Mouse (Mus musculus) T-cell, adult 66 days (primary cell): ENCODE data around the gene Nell2. TPM values are rescaled to one million over a fixed set of nuclear protein-coding genes. Genes with fewer than 3 reads are reported as not detected.

Experiments used
- total RNA-seq, 2 experiments: library from RNA; stranded (reverse); gene quantifications; 3 replicates in 1 of 2; 4 replicates in 1 of 2; pipeline ENCODE4 v1.2.4; 2023

Nell2 gene
- not detected for total RNA-seq

DNA sequence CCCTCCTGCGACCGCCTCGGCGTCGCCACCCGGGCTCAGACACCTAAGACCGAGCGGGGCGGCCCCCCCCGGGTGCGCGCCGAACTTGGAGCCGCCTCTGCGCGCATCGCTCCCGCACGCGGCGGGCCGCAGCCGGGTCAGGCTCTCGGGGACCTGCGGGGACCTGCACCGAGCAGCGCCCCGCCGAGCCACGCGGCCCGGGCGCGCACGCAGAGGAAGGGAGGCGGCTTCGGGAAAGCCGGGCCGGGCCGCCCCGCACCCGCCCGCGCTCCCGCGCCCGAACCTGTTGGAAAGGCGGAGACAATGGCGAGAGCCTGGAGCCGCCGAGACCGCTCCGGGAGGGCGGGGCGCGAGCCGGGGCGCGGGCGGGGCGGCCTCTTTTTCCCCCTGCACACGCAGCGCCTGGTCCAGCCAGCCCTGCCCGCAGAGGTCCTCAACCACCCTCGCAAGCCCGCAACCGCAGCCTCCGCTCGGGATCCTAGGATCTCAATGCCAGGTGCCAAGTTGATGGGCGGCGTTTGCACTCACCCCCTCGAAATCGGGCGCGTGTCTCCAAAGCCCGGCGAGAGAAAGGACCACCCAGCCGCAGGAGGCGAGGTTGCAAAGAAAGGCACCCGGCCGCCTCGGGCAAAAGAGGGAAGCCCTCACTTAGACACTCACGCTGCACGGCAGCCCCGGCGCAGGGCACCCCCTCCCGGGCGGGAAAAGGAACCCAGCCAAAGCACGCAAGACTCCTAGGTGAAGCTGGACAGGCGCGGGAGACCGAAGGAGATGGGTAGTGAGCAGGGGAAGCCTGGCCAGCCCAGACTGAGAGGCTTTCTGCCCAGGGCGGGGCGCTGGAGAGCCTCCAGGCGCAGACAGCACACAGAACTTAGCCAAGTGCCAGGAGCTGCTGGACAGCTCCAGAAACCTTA is at the start of gene Nell2:
Gene Nell2 (minus strand): TSS at position 612 of the 914 bp plus-strand sequence.

Other genes with a start within 250 kb of the Nell2 start
- not detected for gene Dbx2, start 127.4 kb upstream of the Nell2 start, total RNA-seq